Mouse (Mus musculus) adrenal gland, postnatal 10 days (tissue): ENCODE data around the gene Sart1. TPM values are rescaled to one million over a fixed set of nuclear protein-coding genes. Genes with fewer than 3 reads are reported as not detected.

Experiments used
- total RNA-seq, 2 experiments: library from RNA; stranded (reverse); gene quantifications; 2 replicates each; pipeline ENCODE4 v1.2.3; 2021

The Sart1 gene
- total RNA-seq, 2 experiments from 2014 or later: 63.6 to 65.1 TPM

Other genes with a start within 250 kb of the Sart1 start
- gene Pacs1, start 115.6 kb downstream of the Sart1 start, total RNA-seq: 10 to 100 TPM; 23.3 to 28.7 TPM
- 100 to 1,000 TPM; 149 to 167 TPM for gene Sf3b2, start 93.2 kb downstream of the Sart1 start, total RNA-seq
- gene Gal3st3, start 90.4 kb downstream of the Sart1 start, total RNA-seq: under 1 TPM; 0.27 to 0.51 TPM
- not detected for gene Catsper1, start 53.0 kb downstream of the Sart1 start, total RNA-seq
- 1 to 10 TPM; 1.4 to 2.4 TPM for gene Cst6, start 39.1 kb downstream of the Sart1 start, total RNA-seq
- 10 to 100 TPM; 33.6 to 37.8 TPM for gene Eif1ad, start 22.0 kb downstream of the Sart1 start, total RNA-seq
- gene Banf1, start 21.5 kb downstream of the Sart1 start, total RNA-seq: 100 to 1,000 TPM; 165 to 169 TPM
- gene Tsga10ip, start 13.8 kb upstream of the Sart1 start, total RNA-seq: not detected
- gene Drap1, start 36.3 kb upstream of the Sart1 start, total RNA-seq: 100 to 1,000 TPM; 246 to 264 TPM
- gene AI837181, start 36.4 kb upstream of the Sart1 start, total RNA-seq: 10 to 100 TPM; 42.5 to 43.8 TPM
- gene Fosl1, start 58.8 kb upstream of the Sart1 start, total RNA-seq: under 1 TPM in 1 of 2 experiments, not detected in 1; 0.18 TPM
- gene Ccdc85b, start 69.2 kb upstream of the Sart1 start, total RNA-seq: 10 to 100 TPM in 1 of 2 experiments, 1 to 10 TPM in 1; 9.4 to 11.5 TPM
- gene Fibp, start 71.9 kb upstream of the Sart1 start, total RNA-seq: 10 to 100 TPM; 74.9 to 99.3 TPM
- 1 to 10 TPM; 1.4 to 1.8 TPM for gene Ctsw, start 79.8 kb upstream of the Sart1 start, total RNA-seq
- gene Efemp2, start 85.3 kb upstream of the Sart1 start, total RNA-seq: 10 to 100 TPM; 48.8 to 50.9 TPM
- gene Mus81, start 99.7 kb upstream of the Sart1 start, total RNA-seq: 10 to 100 TPM; 25.2 to 27.4 TPM
- 100 to 1,000 TPM; 651 to 659 TPM for gene Cfl1, start 101.8 kb upstream of the Sart1 start, total RNA-seq
- 1 to 10 TPM; 1.2 to 2.7 TPM for gene 1700020D05Rik, start 115.1 kb upstream of the Sart1 start, total RNA-seq
- 10 to 100 TPM in 1 of 2 experiments, 1 to 10 TPM in 1; 8.0 to 12.3 TPM for gene Snx32, start 121.8 kb upstream of the Sart1 start, total RNA-seq
- not detected for gene Ovol1, start 171.9 kb upstream of the Sart1 start, total RNA-seq
- gene Ap5b1, start 179.3 kb upstream of the Sart1 start, total RNA-seq: 1 to 10 TPM; 6.3 to 7.3 TPM
- gene Rnaseh2c, start 213.2 kb upstream of the Sart1 start, total RNA-seq: 100 to 1,000 TPM in 1 of 2 experiments, 10 to 100 TPM in 1; 98.8 to 108 TPM
- 10 to 100 TPM; 49.9 to 52.2 TPM for gene Kat5, start 221.5 kb upstream of the Sart1 start, total RNA-seq
- 10 to 100 TPM; 54.1 to 55.7 TPM for gene Rela, start 248.8 kb upstream of the Sart1 start, total RNA-seq